Mouse (Mus musculus): Measurements from ENCODE around the gene Tmem132c. TPM values are rescaled to one million over a fixed set of nuclear protein-coding genes. Genes with fewer than 3 reads are reported as not detected.

The Tmem132c gene
- polyA plus RNA-seq, 1 experiment, result not detected

DNA sequence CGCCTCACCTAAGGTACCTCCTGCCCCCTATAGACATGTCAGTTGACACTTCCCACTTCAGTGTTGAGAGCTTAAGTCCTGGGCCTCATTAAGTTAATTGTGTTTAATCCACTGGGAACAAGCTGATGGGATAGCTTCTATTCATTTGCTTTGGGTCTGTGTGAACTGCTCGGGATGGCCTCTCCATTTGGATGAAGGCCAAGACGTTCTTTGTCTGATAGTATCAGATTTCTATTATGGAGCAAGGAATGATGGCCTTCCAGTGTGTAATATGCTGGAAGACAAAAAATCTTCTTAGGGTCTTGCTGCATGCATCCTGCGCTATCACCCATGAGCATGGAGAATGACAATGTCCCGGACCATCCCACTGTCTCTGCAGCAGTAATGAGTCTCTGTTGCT lies 141.0 kb downstream of the Tmem132c start:
- Histone ChIP-seq H3K4me2 (ENCODE audit: low read depth) (no peak overlapping the region), H3K36me3 (ENCODE audit: control insufficient read depth, insufficient read depth) (no peaks in the 10 kb centered on the region), H3K79me2 (ENCODE audit: control insufficient read depth, insufficient read depth) (no peaks in the 10 kb centered on the region), H3K4me3 (no peak overlapping the region), H3ac (ENCODE audit: control insufficient read depth, insufficient read length) (no peak overlapping the region), H3K27me3 (ENCODE audit: control insufficient read depth, insufficient read depth, insufficient read length) (no peaks in the 10 kb centered on the region)
- no peak for TF ChIP-seq TCF12 (IDR thresholded peaks at IDR 0.05; ENCODE audit: insufficient read depth, poor library complexity, severe bottlenecking)
- no peak for TF ChIP-seq MAX (IDR thresholded peaks at IDR 0.05; ENCODE audit: low read depth)
- TF ChIP-seq CEBPB (IDR thresholded peaks at IDR 0.05; ENCODE audit: insufficient read depth, poor library complexity, severe bottlenecking), result no peak
- no peak for TF ChIP-seq E2F4 (IDR thresholded peaks at IDR 0.05; ENCODE audit: insufficient read depth)
- TF ChIP-seq MYOD1 (IDR thresholded peaks at IDR 0.05; ENCODE audit: control insufficient read depth in 1 of 3, insufficient read length in 2 of 3, low read depth in 2 of 3), result no peak
- TF ChIP-seq MYOG (IDR thresholded peaks at IDR 0.05; ENCODE audit: control insufficient read depth in 1 of 3, insufficient read depth in 1 of 3, insufficient read length in 2 of 3, low read depth in 2 of 3), result no peak
- no peak for TF ChIP-seq TCF3 (IDR thresholded peaks at IDR 0.05; ENCODE audit: insufficient read length, low read depth)
- no peak for TF ChIP-seq POLR2A (IDR thresholded peaks at IDR 0.05; ENCODE audit: insufficient read length, low read depth)
- TF ChIP-seq USF1 (IDR thresholded peaks at IDR 0.05; ENCODE audit: low read depth), result no peak
- TF ChIP-seq REST (IDR thresholded peaks at IDR 0.05; ENCODE audit: insufficient read depth, insufficient read length), result no peak
- no peak for TF ChIP-seq POLR2AphosphoS2 (IDR thresholded peaks at IDR 0.05; ENCODE audit: insufficient read length, low read depth)
- TF ChIP-seq SRF (IDR thresholded peaks at IDR 0.05; ENCODE audit: control insufficient read depth, insufficient read length, low read depth), result no peak

DNA sequence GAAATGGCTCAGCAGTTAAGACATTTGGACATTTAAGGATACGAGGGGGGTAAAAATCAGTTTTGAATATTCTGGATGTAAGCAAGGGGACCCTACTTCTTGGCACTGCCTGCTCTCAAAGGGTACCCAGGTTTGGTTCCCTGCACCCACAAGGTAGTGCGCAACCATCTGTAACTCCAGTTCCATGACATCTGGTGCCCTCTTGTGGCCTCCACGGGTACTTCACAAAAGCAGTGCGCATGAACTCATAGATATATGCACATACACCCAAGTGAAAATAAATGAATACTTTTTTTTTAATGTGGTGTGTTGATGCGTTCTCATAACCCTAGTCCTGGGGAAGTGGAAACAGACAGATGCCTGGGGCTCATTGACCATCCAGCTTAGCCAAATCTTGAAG lies 149.6 kb downstream of the Tmem132c start:
- no peak overlapping the region for H3K4me2 ChIP-seq (ENCODE audit: low read depth)
- no peak for TF ChIP-seq USF1 (IDR thresholded peaks at IDR 0.05; ENCODE audit: low read depth)
- no peak for TF ChIP-seq MYOG (IDR thresholded peaks at IDR 0.05; ENCODE audit: control insufficient read depth in 1 of 3, insufficient read depth in 1 of 3, insufficient read length in 2 of 3, low read depth in 2 of 3)
- TF ChIP-seq E2F4 (IDR thresholded peaks at IDR 0.05; ENCODE audit: insufficient read depth), result no peak
- TF ChIP-seq MAX (IDR thresholded peaks at IDR 0.05; ENCODE audit: low read depth), result no peak
- no peak for TF ChIP-seq TCF12 (IDR thresholded peaks at IDR 0.05; ENCODE audit: insufficient read depth, poor library complexity, severe bottlenecking)
- TF ChIP-seq TCF3 (IDR thresholded peaks at IDR 0.05; ENCODE audit: insufficient read length, low read depth), result no peak
- no peak for TF ChIP-seq SRF (IDR thresholded peaks at IDR 0.05; ENCODE audit: control insufficient read depth, insufficient read length, low read depth)
- H3K4me3 ChIP-seq, result no peak overlapping the region
- no peak overlapping the region for H3ac ChIP-seq (ENCODE audit: control insufficient read depth, insufficient read length)
- H3K36me3 ChIP-seq (ENCODE audit: control insufficient read depth, insufficient read depth), result no peaks in the 10 kb centered on the region
- H3K27me3 ChIP-seq (ENCODE audit: control insufficient read depth, insufficient read depth, insufficient read length), result no peaks in the 10 kb centered on the region
- no peaks in the 10 kb centered on the region for H3K79me2 ChIP-seq (ENCODE audit: control insufficient read depth, insufficient read depth)

- no peaks in the 10 kb centered on the region for H3K36me3 ChIP-seq (ENCODE audit: control insufficient read depth, insufficient read depth)
- no peak overlapping the region for H3ac ChIP-seq (ENCODE audit: control insufficient read depth, insufficient read length)
- H3K27me3 ChIP-seq (ENCODE audit: control insufficient read depth, insufficient read depth, insufficient read length), result no peaks in the 10 kb centered on the region
- no peak for TF ChIP-seq USF1 (IDR thresholded peaks at IDR 0.05; ENCODE audit: low read depth)
- TF ChIP-seq MYOG (IDR thresholded peaks at IDR 0.05; ENCODE audit: control insufficient read depth in 1 of 3, insufficient read depth in 1 of 3, insufficient read length in 2 of 3, low read depth in 2 of 3), result no peak
- no peak for TF ChIP-seq E2F4 (IDR thresholded peaks at IDR 0.05; ENCODE audit: insufficient read depth)
- H3K4me3 ChIP-seq, result no peak overlapping the region
- no peaks in the 10 kb centered on the region for H3K79me2 ChIP-seq (ENCODE audit: control insufficient read depth, insufficient read depth)
- H3K4me2 ChIP-seq (ENCODE audit: low read depth), result no peak overlapping the region
Measured at GRCm38 (mm10) chr5:127396889-127397288, 155.3 kb downstream of the Tmem132c start.

DNA sequence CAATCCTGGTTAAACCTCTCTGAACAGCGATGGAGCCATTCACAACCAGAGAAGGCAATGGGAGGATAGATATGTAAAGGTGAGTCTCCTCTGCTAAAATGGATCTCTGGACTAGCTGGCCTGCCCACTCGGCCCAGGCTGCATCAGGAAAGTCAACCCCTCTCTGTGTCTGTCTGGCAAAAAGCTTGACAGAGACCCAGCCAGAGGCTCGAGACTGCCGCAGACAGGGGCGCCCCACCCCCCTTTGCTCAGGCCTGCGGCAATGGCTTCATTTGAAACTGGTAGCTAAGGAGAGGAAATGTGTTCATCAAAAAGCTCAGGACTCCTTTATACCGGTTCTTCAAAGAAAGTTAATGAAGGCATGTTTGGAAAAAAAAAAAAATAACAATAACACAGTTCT lies 156.4 kb downstream of the Tmem132c start:
- Histone ChIP-seq H3K79me2 (ENCODE audit: control insufficient read depth, insufficient read depth) (no peaks in the 10 kb centered on the region), H3ac (ENCODE audit: control insufficient read depth, insufficient read length) (no peak overlapping the region), H3K4me3 (no peak overlapping the region), H3K4me2 (ENCODE audit: low read depth) (no peak overlapping the region), H3K27me3 (ENCODE audit: control insufficient read depth, insufficient read depth, insufficient read length) (no peaks in the 10 kb centered on the region), H3K36me3 (ENCODE audit: control insufficient read depth, insufficient read depth) (no peaks in the 10 kb centered on the region)
- TF ChIP-seq E2F4 (IDR thresholded peaks at IDR 0.05; ENCODE audit: insufficient read depth), result no peak
- no peak for TF ChIP-seq MYOD1 (IDR thresholded peaks at IDR 0.05; ENCODE audit: control insufficient read depth in 1 of 3, insufficient read length in 2 of 3, low read depth in 2 of 3)
- TF ChIP-seq POLR2AphosphoS2 (IDR thresholded peaks at IDR 0.05; ENCODE audit: insufficient read length, low read depth), result no peak
- TF ChIP-seq CEBPB (IDR thresholded peaks at IDR 0.05; ENCODE audit: insufficient read depth, poor library complexity, severe bottlenecking), result no peak
- no peak for TF ChIP-seq POLR2A (IDR thresholded peaks at IDR 0.05; ENCODE audit: insufficient read length, low read depth)
- TF ChIP-seq REST (IDR thresholded peaks at IDR 0.05; ENCODE audit: insufficient read depth, insufficient read length), result no peak
- TF ChIP-seq USF1 (IDR thresholded peaks at IDR 0.05; ENCODE audit: low read depth), result no peak
- TF ChIP-seq MYOG (IDR thresholded peaks at IDR 0.05; ENCODE audit: control insufficient read depth in 1 of 3, insufficient read depth in 1 of 3, insufficient read length in 2 of 3, low read depth in 2 of 3), result no peak
- no peak for TF ChIP-seq SRF (IDR thresholded peaks at IDR 0.05; ENCODE audit: control insufficient read depth, insufficient read length, low read depth)
- no peak for TF ChIP-seq TCF12 (IDR thresholded peaks at IDR 0.05; ENCODE audit: insufficient read depth, poor library complexity, severe bottlenecking)

DNA sequence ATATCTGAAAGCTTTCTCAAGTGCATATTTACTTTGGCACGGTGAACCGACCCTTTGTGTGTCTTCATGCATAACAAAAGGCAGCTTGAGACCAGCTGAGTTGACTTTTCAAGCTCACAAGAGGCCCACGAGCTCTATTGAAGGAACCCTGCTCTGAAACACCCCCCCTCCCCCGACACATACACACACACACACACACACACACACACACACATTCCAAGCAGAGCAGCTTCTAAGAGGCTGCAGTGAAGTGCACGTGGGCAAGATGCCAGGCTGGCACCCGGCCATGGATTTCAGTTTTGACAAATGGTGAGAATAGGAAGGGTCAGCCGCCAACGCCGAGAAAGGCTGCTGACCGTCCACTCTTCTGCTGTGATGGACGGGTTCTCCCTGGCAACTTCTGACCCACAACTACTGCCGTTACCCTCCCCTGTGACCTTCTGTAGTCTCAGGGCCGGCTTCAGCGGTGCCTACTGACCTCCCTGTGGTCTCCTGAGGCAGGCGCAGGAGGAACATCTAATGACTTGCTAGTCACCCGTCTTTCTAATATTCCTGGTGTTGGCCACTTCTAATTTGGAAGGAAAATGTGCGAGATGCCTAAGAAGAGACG lies 163.9 kb downstream of the Tmem132c start:
- Histone ChIP-seq H3K79me2 (ENCODE audit: control insufficient read depth, insufficient read depth) (no peaks in the 10 kb centered on the region), H3K4me3 (no peak overlapping the region), H3K36me3 (ENCODE audit: control insufficient read depth, insufficient read depth) (no peaks in the 10 kb centered on the region), H3K4me2 (ENCODE audit: low read depth) (no peak overlapping the region), H3K27me3 (ENCODE audit: control insufficient read depth, insufficient read depth, insufficient read length) (no peaks in the 10 kb centered on the region), H3ac (ENCODE audit: control insufficient read depth, insufficient read length) (no peak overlapping the region)
- TF ChIP-seq TCF3 (IDR thresholded peaks at IDR 0.05; ENCODE audit: insufficient read length, low read depth), result no peak
- no peak for TF ChIP-seq MYOD1 (IDR thresholded peaks at IDR 0.05; ENCODE audit: control insufficient read depth in 1 of 3, insufficient read length in 2 of 3, low read depth in 2 of 3)
- no peak for TF ChIP-seq SRF (IDR thresholded peaks at IDR 0.05; ENCODE audit: control insufficient read depth, insufficient read length, low read depth)
- no peak for TF ChIP-seq E2F4 (IDR thresholded peaks at IDR 0.05; ENCODE audit: insufficient read depth)
- TF ChIP-seq MAX (IDR thresholded peaks at IDR 0.05; ENCODE audit: low read depth), result no peak
- TF ChIP-seq TCF12 (IDR thresholded peaks at IDR 0.05; ENCODE audit: insufficient read depth, poor library complexity, severe bottlenecking), result no peak
- TF ChIP-seq USF1 (IDR thresholded peaks at IDR 0.05; ENCODE audit: low read depth), result no peak
- no peak for TF ChIP-seq CEBPB (IDR thresholded peaks at IDR 0.05; ENCODE audit: insufficient read depth, poor library complexity, severe bottlenecking)
- no peak for TF ChIP-seq POLR2A (IDR thresholded peaks at IDR 0.05; ENCODE audit: insufficient read length, low read depth)
- TF ChIP-seq REST (IDR thresholded peaks at IDR 0.05; ENCODE audit: insufficient read depth, insufficient read length), result no peak
- no peak for TF ChIP-seq POLR2AphosphoS2 (IDR thresholded peaks at IDR 0.05; ENCODE audit: insufficient read length, low read depth)
- TF ChIP-seq MYOG (IDR thresholded peaks at IDR 0.05; ENCODE audit: control insufficient read depth in 1 of 3, insufficient read depth in 1 of 3, insufficient read length in 2 of 3, low read depth in 2 of 3), result no peak

Data from myocyte (in vitro differentiated cells).